Mouse (Mus musculus): ENCODE data around the gene Ssh1. TPM values are rescaled to one million over a fixed set of nuclear protein-coding genes. Genes with fewer than 3 reads are reported as not detected.

Ssh1 gene
- polyA plus RNA-seq, 1 experiment from 2014 or later: 29.9 TPM

DNA sequence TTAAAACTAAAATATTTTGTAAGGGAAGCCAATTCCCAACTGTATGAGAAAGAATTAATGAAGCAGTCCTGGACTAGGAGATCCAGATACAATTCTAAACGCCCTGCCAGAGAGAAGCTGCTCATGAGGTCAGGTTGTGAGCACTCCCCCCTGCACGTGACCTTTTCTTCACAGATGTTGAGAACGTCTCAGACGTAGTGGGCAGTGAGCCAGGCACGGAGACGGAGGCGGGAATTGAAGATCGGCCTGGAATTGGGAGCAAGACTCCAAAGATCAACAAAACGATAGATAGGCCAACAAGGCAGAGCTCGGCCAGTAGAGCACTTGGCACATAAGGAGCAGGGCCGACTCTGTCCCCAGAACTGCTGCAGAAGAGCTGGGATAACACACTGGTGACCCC lies 106.6 kb downstream of the Ssh1 start:
- H3K9ac ChIP-seq: no peak overlapping the region
- no peak overlapping the region for H3K4me3 ChIP-seq (ENCODE audit: low read depth, low read length)
- no peak overlapping the region; the same call in 1 of the 2 replicates for H3K27ac ChIP-seq (ENCODE audit: low read depth)
- TF ChIP-seq CTCF (IDR thresholded peaks at IDR 0.05; ENCODE audit: low read depth): no peak
- no peaks in the 10 kb centered on the region for H3K27me3 ChIP-seq (ENCODE audit: insufficient read depth, low read length)
- peaks cover 53% of the 10 kb centered on the region for H3K4me1 ChIP-seq (ENCODE audit: insufficient read depth)
- H3K4me2 ChIP-seq: no peak overlapping the region
- DNase-seq (peak; percentile 83), ATAC-seq (ENCODE audit: insufficient read depth) (no peak)
- WGBS: 7% methylated on average over 11 of the region's 11 CpGs
- no peaks in the 10 kb centered on the region for H3K9me3 ChIP-seq (ENCODE audit: low read depth, low read length)
- H3K36me3 ChIP-seq (ENCODE audit: insufficient read depth): no peaks in the 10 kb centered on the region

Other genes starting within 250 kb of the Ssh1 start
- gene Sart3, start 221.4 kb downstream of the Ssh1 start, polyA plus RNA-seq (2014; fragmentation: Nextera tagmentation; extraction: Ambion mirVana): 53.8 and 63.1 TPM in 2 replicates
- 112 and 116 TPM in 2 replicates for gene Iscu, start 221.1 kb downstream of the Ssh1 start, polyA plus RNA-seq (2014; fragmentation: Nextera tagmentation; extraction: Ambion mirVana)
- 23.0 and 23.6 TPM in 2 replicates for gene Tmem119, start 193.4 kb downstream of the Ssh1 start, polyA plus RNA-seq (2014; fragmentation: Nextera tagmentation; extraction: Ambion mirVana)
- 2.9 and 3.4 TPM in 2 replicates for gene Selplg, start 161.2 kb downstream of the Ssh1 start, polyA plus RNA-seq (2014; fragmentation: Nextera tagmentation; extraction: Ambion mirVana)
- 151 and 165 TPM in 2 replicates for gene Coro1c, start 85.1 kb downstream of the Ssh1 start, polyA plus RNA-seq (2014; fragmentation: Nextera tagmentation; extraction: Ambion mirVana)
- not detected in 2 replicates for gene Dao, start 9.8 kb upstream of the Ssh1 start, polyA plus RNA-seq (2014; fragmentation: Nextera tagmentation; extraction: Ambion mirVana)
- 10.7 and 10.8 TPM in 2 replicates for gene Usp30, start 71.6 kb upstream of the Ssh1 start, polyA plus RNA-seq (2014; fragmentation: Nextera tagmentation; extraction: Ambion mirVana)
- gene Svop, start 97.7 kb upstream of the Ssh1 start, polyA plus RNA-seq (2014; fragmentation: Nextera tagmentation; extraction: Ambion mirVana): 0.11 and 0.22 TPM in 2 replicates
- 8.9 and 11.3 TPM in 2 replicates for gene Alkbh2, start 134.3 kb upstream of the Ssh1 start, polyA plus RNA-seq (2014; fragmentation: Nextera tagmentation; extraction: Ambion mirVana)
- gene Ung, start 136.5 kb upstream of the Ssh1 start, polyA plus RNA-seq (2014; fragmentation: Nextera tagmentation; extraction: Ambion mirVana): 44.0 and 44.2 TPM in 2 replicates
- 1.7 and 2.3 TPM in 2 replicates for gene Acacb, start 152.6 kb upstream of the Ssh1 start, polyA plus RNA-seq (2014; fragmentation: Nextera tagmentation; extraction: Ambion mirVana)

All from lung, embryonic 14.5 days (tissue).